Mouse (Mus musculus) liver, postnatal 0 days (tissue): ENCODE measurements around the gene Tlcd1. TPM values are rescaled to one million over a fixed set of nuclear protein-coding genes. Genes with fewer than 3 reads are reported as not detected.
A peak's percentile ranks its signal among the peaks of the same experiment; 100 is the strongest.

Source experiments
- ATAC-seq: fragments of 200-750 bp; cut with Nextera tagmentation; 2 replicates; pipeline ENCODE4 v1.8.0; 2017; ENCODE audit warnings: mild to moderate bottlenecking, moderate library complexity
- DNase-seq: peaks from one replicate; pipeline ENCODE4 v3.0.0-alpha.2; 2016
- H3K27ac ChIP-seq: fragments of 300-500 bp; sonication (generic); 2 replicates; pipeline ENCODE4 v1.5.1; 2014; ENCODE audit warnings: antibody characterized with exemption, moderate library complexity, mild to moderate bottlenecking, low read depth
- H3K27me3 ChIP-seq: fragments of 300-500 bp; sonication (generic); 2 replicates; pipeline ENCODE4 v1.6.1; 2014; ENCODE audit warnings: low read length, control low read depth, mixed read lengths; ENCODE audit not compliant: insufficient read depth
- H3K36me3 ChIP-seq: fragments of 300-500 bp; sonication (generic); replicated peaks from 2 replicates; pipeline ENCODE4 v1.6.1; 2014; ENCODE audit warnings: mild to moderate bottlenecking, control low read depth, low read length, moderate library complexity, mixed read lengths; ENCODE audit not compliant: insufficient read depth
- H3K4me1 ChIP-seq: fragments of 300-500 bp; sonication (generic); 2 replicates; pipeline ENCODE4 v1.6.1; 2014; ENCODE audit warnings: antibody characterized with exemption, mild to moderate bottlenecking, control low read depth; ENCODE audit not compliant: insufficient read depth
- H3K4me2 ChIP-seq: fragments of 300-500 bp; sonication (generic); 2 replicates; pipeline ENCODE4 v1.6.1; 2014; ENCODE audit warnings: low read depth, mild to moderate bottlenecking, low read length, moderate library complexity, mixed read lengths
- H3K4me3 ChIP-seq: fragments of 300-500 bp; sonication (generic); 2 replicates; pipeline ENCODE4 v1.5.1; 2014; ENCODE audit warnings: low read depth, low read length
- H3K9ac ChIP-seq: fragments of 300-500 bp; sonication (generic); replicated peaks from 2 replicates; pipeline ENCODE4 v1.6.1; 2014; ENCODE audit warnings: mild to moderate bottlenecking, moderate library complexity
- H3K9me3 ChIP-seq: fragments of 300-500 bp; sonication (generic); 2 replicates; pipeline ENCODE4 v1.6.1; 2016; ENCODE audit warnings: mild to moderate bottlenecking, control low read depth, low read length, mixed read lengths
- CTCF ChIP-seq: sonication (generic); IDR thresholded peaks from 2 replicates; pipeline ENCODE4 v1.5.1; 2016; ENCODE audit warnings: antibody characterized with exemption, low read depth
- EP300 ChIP-seq: IDR thresholded peaks from 2 replicates; pipeline ENCODE4 v1.6.1; 2016; ENCODE audit warnings: antibody characterized with exemption, low read depth, mild to moderate bottlenecking
- WGBS: fragments of 180-500 bp; shearing (Covaris S2); extraction: QIAGEN DNeasy Blood & Tissue Kit; methylation state at CpG from one replicate; pipeline ENCODE4 v1.1.7; 2014; ENCODE audit not compliant: insufficient replicate concordance; 5-methylcytosine and 5-hydroxymethylcytosine counted together
- polyA plus RNA-seq: library from polyadenylated mRNA; unstranded; fragments of >200 nt; fragmentation: Nextera tagmentation; extraction: Ambion mirVana; gene quantifications from 2 replicates; pipeline ENCODE4 v1.2.1, GENCODE M21; 2015

Gene Tlcd1
- polyA plus RNA-seq, 1 experiment from 2014 or later, result 38.2 TPM

GRCm38 (mm10) chr11:78137584-78137983 lies 38.9 kb upstream of the Tlcd1 start:
- Histone ChIP-seq H3K4me3 (no peak overlapping the region), H3K27me3 (no peaks in the 10 kb centered on the region), H3K27ac (peak overlapping the region; percentile 67), H3K4me2 (no peak overlapping the region), H3K36me3 (no peaks in the 10 kb centered on the region), H3K4me1 (peaks cover 34% of the 10 kb centered on the region), H3K9me3 (no peaks in the 10 kb centered on the region), H3K9ac (no peak overlapping the region)
- ATAC-seq, result peak; percentile 84
- no peak for DNase-seq
- WGBS, result 62% methylated on average over 4 of the region's 4 CpGs
- TF ChIP-seq EP300 (no peak), CTCF (no peak)

GRCm38 (mm10) chr11:78138023-78138422 lies 38.5 kb upstream of the Tlcd1 start:
- no peak overlapping the region for H3K4me3 ChIP-seq
- H3K27me3 ChIP-seq, result no peaks in the 10 kb centered on the region
- no peak overlapping the region for H3K9ac ChIP-seq
- no peak for TF ChIP-seq EP300
- TF ChIP-seq CTCF, result no peak
- no peaks in the 10 kb centered on the region for H3K9me3 ChIP-seq
- DNase-seq (no peak), ATAC-seq (peak; percentile 58)
- peak overlapping the region; percentile 67 for H3K27ac ChIP-seq
- no peak overlapping the region for H3K4me2 ChIP-seq
- 75% methylated on average over 3 of the region's 3 CpGs for WGBS
- H3K36me3 ChIP-seq, result 0 out of 2 replicates have a peak, but pooled peaks cover under 1% of the 10 kb centered on the region
- peaks cover 30% of the 10 kb centered on the region for H3K4me1 ChIP-seq

GRCm38 (mm10) chr11:78140665-78141064 lies 35.8 kb upstream of the Tlcd1 start:
- Histone ChIP-seq H3K36me3 (peaks cover 20% of the 10 kb centered on the region; the same call in 1 of the 2 replicates), H3K9ac (no peak overlapping the region), H3K27me3 (no peaks in the 10 kb centered on the region), H3K4me1 (peaks cover 15% of the 10 kb centered on the region), H3K27ac (no peak overlapping the region), H3K9me3 (no peaks in the 10 kb centered on the region), H3K4me2 (no peak overlapping the region), H3K4me3 (no peak overlapping the region)
- TF ChIP-seq EP300 (no peak), CTCF (no peak)
- ATAC-seq, result no peak
- DNase-seq, result no peak
- WGBS, result 46% methylated on average over 5 of the region's 5 CpGs

- TF ChIP-seq CTCF (no peak), EP300 (no peak)
- no peaks in the 10 kb centered on the region for H3K9me3 ChIP-seq
- H3K9ac ChIP-seq, result no peak overlapping the region
- ATAC-seq (no peak), DNase-seq (no peak)
- H3K27ac ChIP-seq, result no peak overlapping the region
- H3K36me3 ChIP-seq, result peaks cover 34% of the 10 kb centered on the region
- no peak overlapping the region for H3K4me3 ChIP-seq
- H3K4me2 ChIP-seq, result no peak overlapping the region
- 92% methylated on average over 2 of the region's 2 CpGs for WGBS
- H3K27me3 ChIP-seq, result no peaks in the 10 kb centered on the region
- peaks cover 7% of the 10 kb centered on the region for H3K4me1 ChIP-seq
Measured at GRCm38 (mm10) chr11:78143520-78143919, 33.0 kb upstream of the Tlcd1 start.

- no peaks in the 10 kb centered on the region for H3K27me3 ChIP-seq
- H3K9me3 ChIP-seq, result no peaks in the 10 kb centered on the region
- WGBS, result 81% methylated on average over 5 of the region's 5 CpGs
- H3K4me3 ChIP-seq, result no peak overlapping the region
- H3K4me1 ChIP-seq, result peaks cover under 1% of the 10 kb centered on the region; the same call in 1 of the 2 replicates
- ATAC-seq (no peak), DNase-seq (no peak)
- H3K4me2 ChIP-seq, result no peak overlapping the region
- no peak overlapping the region for H3K27ac ChIP-seq
- H3K36me3 ChIP-seq, result peaks cover 38% of the 10 kb centered on the region
- TF ChIP-seq CTCF (peak; percentile 33), EP300 (no peak)
- no peak overlapping the region for H3K9ac ChIP-seq
Measured at GRCm38 (mm10) chr11:78146168-78146567, 30.3 kb upstream of the Tlcd1 start.

- H3K27me3 ChIP-seq, result no peaks in the 10 kb centered on the region
- H3K9me3 ChIP-seq, result no peaks in the 10 kb centered on the region
- H3K4me2 ChIP-seq, result no peak overlapping the region
- H3K4me1 ChIP-seq, result no peaks in the 10 kb centered on the region
- no peak overlapping the region for H3K27ac ChIP-seq
- peaks cover 40% of the 10 kb centered on the region for H3K36me3 ChIP-seq
- H3K9ac ChIP-seq, result no peak overlapping the region
- 86% methylated on average over 6 of the region's 6 CpGs for WGBS
- no peak for ATAC-seq
- H3K4me3 ChIP-seq, result no peak overlapping the region
- TF ChIP-seq CTCF (no peak), EP300 (no peak)
- DNase-seq, result no peak
Measured at GRCm38 (mm10) chr11:78146707-78147543, 29.6 kb upstream of the Tlcd1 start.
